Mouse (Mus musculus) cerebellum, postnatal 4 days (tissue): ENCODE data around the gene Tubb2b.

Experiments
- DNase-seq, 2 experiments: peaks; one replicate each; pipeline ENCODE4 v3.0.0; 2022; ENCODE audit warnings: low spot score in 2 of 2, mixed read lengths in 1 of 2

Tubb2b gene

GRCm38 (mm10) chr13:34130226-34130731, at the start of gene Tubb2b:
TSS of gene Tubb2b (minus strand) at chr13:34130466.
- DNase-seq: peak; percentile 91 to 95

- DNase-seq: no peak
Observed at GRCm38 (mm10) chr13:34174025-34174424, 43.8 kb upstream of the Tubb2b start.

GRCm38 (mm10) chr13:34163304-34163975, 33.2 kb upstream of the Tubb2b start:
- DNase-seq: no peak

- DNase-seq: peak; percentile 85 to 92
Observed at GRCm38 (mm10) chr13:34162491-34163303, 32.4 kb upstream of the Tubb2b start, which contains the start of gene Psmg4. TSS of gene Psmg4 (plus strand) at chr13:34162964.

DNA sequence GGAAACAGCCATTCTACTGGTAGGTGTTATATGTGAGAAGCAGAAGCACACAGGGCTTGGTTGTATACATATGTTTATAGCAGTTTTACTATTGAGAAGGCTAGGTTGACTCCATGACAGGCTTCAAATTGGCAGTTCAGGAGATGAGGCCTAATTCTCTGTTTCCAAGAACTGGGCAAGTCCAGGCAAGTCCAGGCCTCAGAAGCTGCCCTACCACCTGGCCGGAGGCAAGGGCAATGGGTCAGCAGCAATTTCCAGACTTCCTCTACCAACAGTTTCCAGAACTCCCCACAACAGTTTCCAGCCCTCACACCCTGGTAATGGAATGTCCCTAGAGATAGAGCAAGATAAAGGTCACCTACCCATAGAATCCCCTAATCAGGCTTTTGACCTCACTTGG, 29.7 kb upstream of the Tubb2b start:
- no peak for DNase-seq

- no peak for DNase-seq
Observed at GRCm38 (mm10) chr13:34157596-34158157, 27.4 kb upstream of the Tubb2b start.

- DNase-seq: peak in 1 of 2 experiments; percentile 64
Observed at GRCm38 (mm10) chr13:34156840-34157185, 26.5 kb upstream of the Tubb2b start.

DNA sequence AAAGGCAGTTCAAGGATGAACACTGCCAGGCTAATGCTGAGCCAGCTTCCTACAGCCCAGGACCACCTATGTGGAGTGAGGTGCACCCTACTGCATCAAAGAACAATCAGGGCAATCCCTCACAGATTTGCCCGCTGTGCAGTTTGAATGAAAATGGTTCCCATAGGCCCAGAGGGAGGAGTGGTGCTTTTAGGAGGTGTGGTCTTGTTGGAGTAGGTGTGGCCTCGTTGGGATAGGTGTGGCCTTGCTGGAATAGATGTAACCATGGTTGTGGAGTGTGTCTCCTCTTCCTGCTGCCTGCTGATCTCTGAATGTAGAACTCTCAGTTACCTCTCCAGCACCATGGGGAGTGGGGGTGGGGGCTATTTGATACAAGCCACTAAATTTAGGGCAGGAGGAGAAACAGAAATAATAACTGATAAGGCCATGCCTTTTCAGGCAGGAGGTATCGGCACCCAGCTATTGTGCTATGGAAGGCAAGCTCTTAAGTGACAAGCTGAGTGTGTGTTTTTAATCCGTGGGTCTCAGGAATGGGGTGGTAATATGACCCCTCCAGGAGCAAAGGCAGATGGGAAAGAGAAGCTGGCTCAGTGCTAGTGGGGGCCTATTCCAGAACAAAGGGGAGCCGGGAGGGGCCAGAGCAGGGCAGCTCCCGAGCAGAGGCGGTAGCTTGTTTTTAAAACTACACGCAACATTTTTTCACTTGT, 26.0 kb upstream of the Tubb2b start:
- no peak for DNase-seq

- DNase-seq: peak in 1 of 2 experiments; percentile 79
Observed at GRCm38 (mm10) chr13:34154931-34155272, 24.6 kb upstream of the Tubb2b start.

GRCm38 (mm10) chr13:34154217-34154930, 24.1 kb upstream of the Tubb2b start:
- DNase-seq: peak; percentile 55 to 85

- DNase-seq: no peak
Observed at GRCm38 (mm10) chr13:34153254-34154011, 23.2 kb upstream of the Tubb2b start.

DNA sequence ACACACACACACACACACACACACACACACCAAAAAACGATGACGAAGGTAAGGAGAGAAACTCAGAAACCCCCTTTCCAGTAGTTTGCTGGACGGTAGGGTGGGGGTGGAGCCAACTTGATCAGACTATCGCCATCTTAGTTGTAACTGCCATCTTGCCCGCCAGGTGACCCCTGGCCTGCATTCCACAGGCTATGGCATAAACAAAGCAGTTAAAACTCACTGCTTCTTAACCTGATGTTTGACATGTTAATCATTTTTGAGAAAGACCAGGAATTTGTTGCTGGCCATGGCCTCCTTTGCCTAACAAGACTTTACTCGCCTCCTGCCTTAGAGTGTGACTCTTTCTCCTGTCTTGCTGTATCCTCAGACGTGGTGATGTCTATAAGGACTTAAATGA, 22.4 kb upstream of the Tubb2b start:
- peak in 1 of 2 experiments; percentile 11 for DNase-seq

- no peak for DNase-seq
Observed at GRCm38 (mm10) chr13:34151425-34151824, 21.2 kb upstream of the Tubb2b start.

DNA sequence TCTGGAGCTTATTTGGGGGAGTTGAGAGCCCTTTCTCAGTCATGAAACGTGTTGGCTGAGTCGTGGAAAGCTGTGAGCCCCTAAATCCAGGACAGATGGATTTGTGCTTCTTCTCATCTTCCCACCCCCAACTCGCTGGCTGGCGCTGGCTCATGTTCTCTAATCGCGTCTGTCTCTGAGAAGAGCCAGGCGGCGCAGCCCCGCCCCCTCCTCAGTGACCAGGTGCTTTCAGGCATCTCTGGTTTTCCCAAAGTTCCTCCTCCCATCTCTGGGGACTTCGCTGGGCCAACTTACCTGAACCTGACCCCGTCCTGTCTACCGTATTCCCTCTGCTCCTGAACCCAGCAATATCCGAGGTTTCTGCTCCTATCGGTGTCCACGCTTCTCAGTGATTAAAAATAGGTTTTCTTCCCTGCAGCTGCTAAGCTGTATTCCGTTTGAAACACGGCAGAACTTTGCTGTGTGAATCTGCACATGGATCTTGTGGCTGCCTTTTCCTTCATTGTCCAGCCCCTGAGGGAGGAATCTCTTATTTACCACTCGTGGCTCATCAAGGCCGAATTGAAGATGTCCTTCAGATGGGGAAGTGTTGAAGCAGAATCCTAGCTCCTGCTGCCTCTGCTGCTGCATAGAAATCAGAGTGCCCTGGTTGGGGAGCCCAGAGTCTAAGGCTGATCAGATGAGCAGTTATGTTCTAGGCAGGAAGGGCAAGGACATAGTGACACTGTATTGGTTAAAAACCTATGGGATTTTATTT, 20.2 kb upstream of the Tubb2b start:
- DNase-seq: peak; percentile 26 to 68

- DNase-seq: no peak
Observed at GRCm38 (mm10) chr13:34149463-34150176, 19.4 kb upstream of the Tubb2b start.

- peak; percentile 49 to 73 for DNase-seq
Observed at GRCm38 (mm10) chr13:34148767-34149392, 18.6 kb upstream of the Tubb2b start.

DNA sequence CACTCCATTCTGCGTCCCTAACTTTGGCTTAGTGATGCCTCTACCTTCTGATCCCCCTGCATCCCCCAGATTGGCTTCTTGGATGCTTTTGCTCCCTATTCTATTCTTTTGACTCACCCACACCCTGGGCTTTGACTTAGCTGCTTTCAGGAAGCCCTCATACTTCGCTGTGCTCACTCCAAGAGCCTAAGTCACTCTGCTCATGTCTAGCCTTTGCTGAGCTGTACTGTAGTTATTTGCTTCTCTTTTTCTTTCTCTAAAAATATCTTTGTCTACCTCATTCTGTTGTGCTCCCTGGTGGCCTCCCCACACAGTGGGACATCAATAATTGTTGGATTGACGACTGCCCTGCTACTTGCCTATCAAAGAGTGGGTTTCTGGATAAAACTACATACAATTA, 17.9 kb upstream of the Tubb2b start:
- DNase-seq: no peak

GRCm38 (mm10) chr13:34146916-34147315, 16.6 kb upstream of the Tubb2b start:
- no peak for DNase-seq

DNA sequence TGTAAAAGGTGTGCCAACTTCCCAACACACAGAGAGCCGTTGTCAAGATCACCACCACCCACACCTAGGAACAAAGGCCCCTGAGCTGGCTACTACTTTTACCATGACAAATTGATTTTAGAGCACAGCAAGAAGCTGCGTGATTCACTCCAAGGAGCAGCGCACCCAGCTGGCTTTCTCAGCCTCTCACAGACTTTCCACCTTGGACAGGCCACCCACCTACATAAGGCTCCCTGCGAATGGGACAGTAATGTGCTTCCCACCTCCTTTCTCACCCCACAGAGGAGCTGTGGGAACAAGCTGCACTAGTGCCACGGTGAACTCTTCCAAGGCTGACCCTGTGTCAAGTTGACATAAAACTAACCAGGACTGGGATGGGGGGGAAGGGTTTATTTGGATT, 13.1 kb upstream of the Tubb2b start:
- no peak for DNase-seq
